Mouse (Mus musculus) ZHBTc4 (cell line): ENCODE data around the gene Drosha.
"Not testable (repeated sequence)": the region's sequence is repeated elsewhere in the genome, so short reads cannot be mapped to it uniquely, and the experiment has no call there.

ENCODE experiments used
- DNase-seq: peaks from one replicate; pipeline ENCODE4 v3.0.0-alpha.2; 2011; ENCODE audit warnings: low read depth, low spot score

Gene Drosha

GRCm38 (mm10) chr15:12824197-12824952 is at the start of gene Drosha, which contains the start of gene 6030458C11Rik:
Gene Drosha (plus strand): TSS chr15:12824815.
Gene 6030458C11Rik (minus strand): TSS chr15:12824649.
- DNase-seq: peak; percentile 99

DNA sequence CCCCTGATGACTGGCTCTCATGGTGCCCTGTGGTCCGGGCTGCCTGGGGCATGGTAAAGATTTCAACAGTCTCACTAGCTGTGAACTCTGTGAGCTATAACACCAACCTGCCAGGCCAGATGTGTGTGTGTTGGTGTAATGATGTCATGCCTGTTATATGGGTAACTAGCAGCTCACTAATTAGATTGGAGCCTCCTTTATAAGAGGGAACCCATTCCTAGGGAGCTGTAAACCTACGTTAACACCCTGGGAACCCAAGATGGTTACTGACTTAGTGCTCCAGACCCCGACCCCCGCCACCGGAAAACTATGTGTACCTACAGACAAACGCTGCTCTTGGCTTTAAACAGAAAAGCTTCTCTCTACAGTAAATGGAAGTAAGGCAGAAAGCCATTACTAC is 43.3 kb upstream of the Drosha start:
- no peak for DNase-seq

GRCm38 (mm10) chr15:12781729-12782326 is 42.8 kb upstream of the Drosha start:
- no peak for DNase-seq

GRCm38 (mm10) chr15:12788536-12788935 is 36.1 kb upstream of the Drosha start:
- peak; percentile 44 for DNase-seq

DNA sequence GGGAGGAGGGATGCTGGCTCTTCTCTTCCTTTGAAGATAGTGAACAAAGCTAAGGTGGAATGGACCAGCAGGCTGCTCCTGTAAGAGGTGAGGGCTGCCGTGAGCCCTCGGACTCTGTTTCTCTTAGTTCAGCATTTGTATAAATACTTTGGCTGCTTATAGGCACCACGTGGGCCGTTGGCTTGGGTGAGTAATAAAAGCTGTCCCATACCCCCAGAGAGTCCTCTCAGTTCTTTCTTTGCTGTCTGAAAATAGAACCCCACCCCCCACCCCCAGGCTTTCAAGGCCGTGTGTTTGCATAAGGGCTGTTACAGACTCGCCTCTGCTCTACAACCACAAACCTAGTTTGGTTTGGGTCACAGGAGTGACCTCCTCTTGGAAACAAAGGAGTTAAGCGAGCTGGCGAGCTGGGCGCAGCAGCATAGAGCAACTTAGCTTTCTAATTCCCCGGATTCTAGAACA is 35.2 kb upstream of the Drosha start:
- peak; percentile 57 for DNase-seq

DNA sequence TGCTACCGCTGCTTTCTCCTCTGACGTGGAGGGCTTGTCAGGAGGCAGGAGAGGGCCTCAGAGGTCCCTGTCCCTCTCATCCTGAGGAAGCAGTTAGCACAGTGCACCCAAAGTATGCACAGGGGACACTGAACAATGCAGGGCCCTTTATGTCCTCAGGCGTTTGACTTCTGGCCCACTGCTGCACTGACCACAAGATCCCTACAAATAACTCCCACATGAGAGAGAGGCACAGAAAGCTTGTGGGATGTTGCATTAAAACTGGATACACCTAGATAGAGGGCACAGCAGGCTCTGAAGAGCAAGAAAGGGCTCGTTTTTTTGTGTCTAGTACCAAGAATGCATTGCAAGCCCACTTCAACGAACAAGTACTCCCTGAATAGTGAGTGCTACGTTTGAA is 30.3 kb upstream of the Drosha start:
- no peak for DNase-seq

DNA sequence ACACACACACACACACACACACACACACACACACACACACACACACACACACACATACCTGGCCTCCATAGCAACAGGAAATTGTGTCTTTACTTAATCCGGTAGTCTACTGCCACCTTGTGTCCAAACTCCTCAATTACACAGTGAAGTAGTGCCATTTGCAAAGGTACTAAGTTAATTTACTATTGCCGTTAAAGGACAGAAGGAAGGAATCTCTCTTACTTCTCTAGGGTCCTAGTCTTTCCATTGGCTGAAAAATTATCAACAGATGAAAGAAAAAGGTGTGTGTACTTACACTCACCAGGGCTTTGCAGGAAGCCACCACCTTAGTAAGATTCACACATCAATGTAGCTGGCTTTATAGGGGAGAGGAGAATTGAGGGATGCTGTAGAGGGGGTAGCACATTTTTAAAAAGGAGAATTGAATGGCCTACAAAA is 29.1 kb upstream of the Drosha start:
- DNase-seq: peak; percentile 89

- DNase-seq: no peak
Observed at GRCm38 (mm10) chr15:12795909-12796470, 28.6 kb upstream of the Drosha start.

DNA sequence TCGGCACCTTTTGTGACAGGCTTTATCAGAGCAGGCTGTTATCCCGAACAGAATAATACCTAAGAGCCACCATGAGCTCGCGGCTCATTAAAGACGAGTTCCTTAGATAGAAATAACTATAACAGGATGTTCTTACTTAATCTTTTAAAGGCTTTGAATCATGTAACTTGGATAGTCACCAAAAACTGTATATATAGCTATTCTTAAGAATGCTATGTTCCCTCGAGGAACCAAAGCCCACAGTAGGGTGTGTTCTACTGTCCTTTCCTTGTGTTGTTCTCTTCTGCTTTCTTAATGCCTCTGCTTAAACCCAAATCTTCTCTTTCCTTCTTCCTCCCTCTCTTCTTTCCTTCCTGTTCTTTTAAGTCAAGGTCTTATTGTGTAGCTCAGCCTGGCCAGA is 26.6 kb upstream of the Drosha start:
- DNase-seq: no peak

DNA sequence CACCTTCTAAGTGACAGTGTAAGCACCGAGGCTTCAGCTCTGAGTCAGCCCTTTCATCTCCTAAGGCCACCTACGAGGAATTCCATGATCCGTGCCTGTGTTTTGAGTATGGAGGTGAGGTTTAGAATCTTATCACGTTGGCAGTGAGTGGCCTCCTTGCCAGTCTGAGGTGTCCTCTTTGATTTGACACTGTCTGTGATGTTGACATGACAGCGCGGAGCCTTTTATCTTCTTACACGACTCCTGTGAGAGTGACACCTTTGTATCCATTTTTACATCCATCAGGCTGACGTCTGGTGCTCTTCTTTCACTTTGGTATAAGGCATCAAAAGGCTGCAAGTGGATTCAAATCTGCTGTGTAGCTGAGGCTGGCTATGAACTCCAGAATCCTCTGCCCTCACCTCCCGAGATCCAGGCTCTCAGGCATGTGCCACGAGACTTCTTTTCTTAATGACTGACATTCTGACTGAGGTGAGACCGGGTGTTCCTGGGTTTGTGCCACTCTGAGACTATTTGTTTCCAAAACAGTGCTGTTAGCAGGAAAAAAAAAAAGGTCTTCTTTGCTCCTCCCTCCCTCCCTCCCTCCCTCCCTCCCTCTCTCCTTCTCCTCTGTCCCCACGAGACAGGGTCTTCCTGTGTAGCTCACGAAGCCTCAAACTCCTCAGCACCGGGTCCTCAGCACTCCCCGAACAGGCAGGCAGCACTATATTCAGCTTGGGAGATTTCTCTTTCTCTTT is 24.0 kb upstream of the Drosha start:
- DNase-seq: no peak

DNA sequence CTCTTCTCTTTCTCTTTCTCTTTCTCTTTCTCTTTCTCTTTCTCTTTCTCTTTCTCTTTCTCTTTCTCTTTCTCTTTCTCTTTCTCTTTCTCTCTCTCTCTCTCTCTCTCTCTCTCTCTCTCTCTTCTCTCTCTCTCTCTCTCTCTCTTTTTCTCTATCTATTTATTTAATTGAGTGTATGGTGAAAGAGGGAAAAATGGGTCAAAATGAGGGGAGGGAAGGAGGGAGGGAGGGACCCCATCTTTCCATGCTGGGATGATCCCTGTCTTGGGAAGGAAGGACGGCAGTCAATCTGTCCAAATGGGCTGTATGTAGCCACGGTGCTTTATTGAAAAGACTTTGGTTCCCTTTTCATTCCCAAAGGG is 23.5 kb upstream of the Drosha start:
- DNase-seq: not testable (repeated sequence)

- no peak for DNase-seq
Observed at GRCm38 (mm10) chr15:12805071-12805470, 19.5 kb upstream of the Drosha start.

- no peak for DNase-seq
Observed at GRCm38 (mm10) chr15:12807088-12807487, 17.5 kb upstream of the Drosha start.

DNA sequence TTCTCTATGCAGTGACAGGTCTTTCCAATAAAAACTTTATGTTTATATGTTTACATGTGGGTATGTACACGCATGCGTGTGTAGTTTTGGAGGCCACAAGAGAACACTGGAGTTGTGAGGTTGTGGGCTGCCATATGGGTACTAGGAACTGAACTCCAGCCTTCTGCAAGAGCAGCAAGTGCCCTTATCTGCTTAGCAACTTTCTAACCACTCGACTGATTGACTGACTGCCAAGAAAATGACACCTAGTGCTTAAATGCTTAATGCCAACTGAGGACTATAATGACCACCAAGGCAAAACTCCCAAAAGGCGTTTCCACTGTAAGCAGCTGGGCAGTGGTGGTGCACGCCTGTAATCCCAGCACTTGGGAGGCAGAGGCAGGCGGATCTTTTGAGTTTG is 15.3 kb upstream of the Drosha start:
- no peak for DNase-seq

GRCm38 (mm10) chr15:12812646-12813045 is 12.0 kb upstream of the Drosha start:
- peak; percentile 57 for DNase-seq

DNA sequence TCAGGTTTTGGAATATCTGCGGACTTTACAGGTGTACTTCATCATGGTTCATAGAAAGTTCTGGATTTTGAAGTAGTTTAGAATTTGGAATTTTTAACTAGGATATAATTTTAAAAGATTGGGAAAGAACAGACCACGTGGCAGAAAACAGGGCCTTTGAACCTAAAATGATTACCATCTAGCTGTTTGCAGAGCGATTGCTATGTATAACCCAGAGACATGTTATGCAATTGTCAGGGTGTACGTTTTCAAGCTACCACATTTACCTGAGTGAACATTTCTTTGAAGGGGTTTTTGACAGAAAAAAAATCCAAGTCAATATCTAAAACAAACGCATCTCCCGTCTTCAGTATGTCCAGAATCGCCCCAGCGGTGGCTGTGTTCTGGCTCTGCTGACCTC is 7.0 kb upstream of the Drosha start:
- DNase-seq: no peak

DNA sequence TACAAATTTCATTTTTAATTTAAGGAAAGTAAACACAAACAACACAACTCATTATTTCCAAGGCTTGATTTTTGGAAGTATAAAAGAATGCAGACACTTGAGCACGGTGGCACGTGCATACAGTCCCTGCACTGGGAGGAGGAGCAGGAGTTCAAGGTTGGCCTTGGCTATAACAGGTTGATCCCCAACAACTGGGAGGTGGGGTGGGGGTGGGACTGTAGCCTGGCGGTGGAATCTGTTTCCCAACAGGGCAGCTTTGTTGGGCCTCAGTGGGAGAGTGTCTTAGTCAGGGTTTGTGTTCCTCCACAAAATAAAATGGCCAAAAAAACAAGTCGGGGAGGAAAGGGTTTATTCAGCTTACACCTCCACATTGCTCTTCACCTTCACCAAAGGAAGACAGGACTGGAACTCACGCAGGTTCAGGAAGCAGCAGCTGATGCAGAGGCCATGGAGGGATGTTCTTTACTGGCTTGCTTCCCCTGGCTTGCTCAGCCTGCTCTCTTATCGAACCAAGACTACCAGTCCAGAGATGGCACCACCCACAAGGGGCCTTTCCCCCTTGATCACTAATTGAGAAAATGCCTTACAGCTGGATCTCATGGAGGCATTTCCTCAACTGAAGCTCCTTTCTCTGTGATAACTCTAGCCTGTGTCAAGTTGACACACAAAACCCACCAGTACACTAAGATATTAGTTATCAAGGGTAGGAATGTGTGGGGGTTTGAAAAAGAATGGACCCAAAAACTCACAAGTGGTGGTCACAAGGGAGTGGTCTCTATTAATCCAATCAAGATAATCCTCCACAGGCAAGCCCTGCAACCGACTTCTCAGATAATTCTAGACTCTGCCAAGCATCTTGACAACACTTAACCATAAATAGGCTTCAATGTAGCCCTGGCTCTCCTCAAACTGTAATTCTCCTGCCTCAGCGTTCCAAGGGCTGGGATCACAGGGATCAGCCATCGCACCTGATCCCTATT is 1.9 kb upstream of the Drosha start:
- DNase-seq: no peak

- DNase-seq: no peak
Observed at GRCm38 (mm10) chr15:12823455-12824119, 1.0 kb upstream of the Drosha start.

- peak; percentile 66 for DNase-seq
Observed at GRCm38 (mm10) chr15:12824965-12825364, 350 bp downstream of the Drosha start.

GRCm38 (mm10) chr15:12825408-12825807 is 793 bp downstream of the Drosha start:
- no peak for DNase-seq
